Comparison of ENCODE assay signal across 13 mouse cellular contexts in genomic region chr9:55277562-55277961, GRCm38 (mm10). TPM values are rescaled to one million over a fixed set of nuclear protein-coding genes. Genes with fewer than 3 reads are reported as not detected.
DNase-seq lines count a peak whose midpoint lies in the region; ATAC-seq lines count a peak whose summit lies in the region.
"Had no signal": no experiment of that assay in that cellular context is flagged by ENCODE, and none has a peak within 500 bp of the region (broad histone marks: within the 10 kb centered on the region; RNA-seq: fewer than 3 reads in every experiment).

No protein-coding gene starts in this region.

- H3K27ac ChIP-seq in kidney, embryonic 15.5 days: no peak overlapping the region
- H3K27ac ChIP-seq in forebrain, embryonic 14.5 days (ENCODE audit: low read depth, low read length): no peak overlapping the region
- H3K27ac ChIP-seq: embryonic facial prominence, embryonic 15.5 days; hindbrain, postnatal 0 days had no signal

- 44% methylated on average over 4 of the region's 4 CpGs for WGBS in kidney, embryonic 15.5 days
- WGBS in forebrain, embryonic 14.5 days: 76% methylated on average over 4 of the region's 4 CpGs

- no peaks in the 10 kb centered on the region for H3K27me3 ChIP-seq in kidney, embryonic 15.5 days
- H3K27me3 ChIP-seq in forebrain, embryonic 14.5 days (replicated peaks; ENCODE audit: control insufficient read depth, insufficient read depth, low read length): no peaks in the 10 kb centered on the region
- H3K27me3 ChIP-seq: CH12.LX; embryonic facial prominence, embryonic 15.5 days had no signal

- no peak overlapping the region for H3K4me2 ChIP-seq in kidney, embryonic 15.5 days
- H3K4me2 ChIP-seq in forebrain, embryonic 14.5 days (ENCODE audit: low read length): no peak overlapping the region
- H3K4me2 ChIP-seq: embryonic facial prominence, embryonic 15.5 days had no signal

- no peaks in the 10 kb centered on the region for H3K4me1 ChIP-seq in kidney, embryonic 15.5 days
- H3K4me1 ChIP-seq in forebrain, embryonic 14.5 days (ENCODE audit: control insufficient read depth, insufficient read depth, low read length): no peaks in the 10 kb centered on the region
- H3K4me1 ChIP-seq: embryonic facial prominence, embryonic 15.5 days had no signal

- H3K9me3 ChIP-seq in kidney, embryonic 15.5 days (replicated peaks): no peaks in the 10 kb centered on the region
- no peaks in the 10 kb centered on the region for H3K9me3 ChIP-seq in forebrain, embryonic 14.5 days (replicated peaks; ENCODE audit: control insufficient read depth, low read length)
- H3K9me3 ChIP-seq: embryonic facial prominence, embryonic 15.5 days had no signal

- H3K36me3 ChIP-seq in kidney, embryonic 15.5 days: no peaks in the 10 kb centered on the region
- no peaks in the 10 kb centered on the region for H3K36me3 ChIP-seq in forebrain, embryonic 14.5 days (ENCODE audit: control insufficient read depth, insufficient read depth, low read length)
- H3K36me3 ChIP-seq: embryonic facial prominence, embryonic 15.5 days had no signal

- ATAC-seq in kidney, embryonic 15.5 days (replicated peaks; ENCODE audit: low FRiP score): no peak
- no peak for ATAC-seq in forebrain, embryonic 14.5 days
- no peak for ATAC-seq in CD4-positive, CD25-positive, alpha-beta regulatory T cell, adult 4 months
- ATAC-seq: hindbrain, postnatal 0 days had no signal

- H3K4me3 ChIP-seq in kidney, embryonic 15.5 days (replicated peaks): no peak overlapping the region
- H3K4me3 ChIP-seq in forebrain, embryonic 14.5 days (ENCODE audit: low read depth, low read length): no peak overlapping the region
- H3K4me3 ChIP-seq: embryonic facial prominence, embryonic 15.5 days had no signal

- H3K9ac ChIP-seq in kidney, embryonic 15.5 days: no peak overlapping the region
- no peak overlapping the region for H3K9ac ChIP-seq in forebrain, embryonic 14.5 days (ENCODE audit: low read length)
- H3K9ac ChIP-seq: embryonic facial prominence, embryonic 15.5 days had no signal

- DNase-seq in kidney, adult 18-20 months: peak; percentile 78
- DNase-seq in adrenal gland, postnatal 10 days: peak; percentile 82
- peak; percentile 90 to 93 for DNase-seq in cerebellum, adult 18-20 months
- DNase-seq in kidney, postnatal 14 days: peak; percentile 40
- no peak for DNase-seq in thymus, postnatal 0 days (ENCODE audit: low spot score)
- no peak for DNase-seq in forebrain, embryonic 14.5 days (ENCODE audit: low spot score)
- DNase-seq: thymus, postnatal 36 days had no signal

RNA-seq across cellular contexts. Expression of gene Nrg4, which starts 49.1 kb away (rescaled TPM):
- polyA plus RNA-seq in kidney, embryonic 15.5 days (2015; fragmentation: Nextera tagmentation; extraction: Ambion mirVana): 1.1 and 1.6 TPM in 2 replicates
- 10 to 100 TPM; 33.3 to 38.9 TPM for total RNA-seq in adrenal gland, postnatal 10 days (2021)
- 1.6 and 1.7 TPM in 2 replicates for polyA plus RNA-seq in thymus, postnatal 0 days (2015; fragmentation: Nextera tagmentation; extraction: Ambion mirVana)
- 0.69 and 0.72 TPM in 2 replicates for polyA plus RNA-seq in forebrain, embryonic 14.5 days (2014; fragmentation: Nextera tagmentation; extraction: Ambion mirVana)
- polyA plus RNA-seq in CD4-positive, CD25-positive, alpha-beta regulatory T cell, adult 4 months (2017; shearing (Covaris generic)): 1 to 10 TPM; 4.4 to 5.0 TPM

RNA-seq across cellular contexts. Expression of gene Tmem266, which starts 49.2 kb away (rescaled TPM):
- 0.23 and 0.29 TPM in 2 replicates for polyA plus RNA-seq in kidney, embryonic 15.5 days (2015; fragmentation: Nextera tagmentation; extraction: Ambion mirVana)
- 1 to 10 TPM; 1.4 to 1.5 TPM for total RNA-seq in adrenal gland, postnatal 10 days (2021)
- 0.13 TPM in 1 of 2 replicates, not detected in the other for polyA plus RNA-seq in thymus, postnatal 0 days (2015; fragmentation: Nextera tagmentation; extraction: Ambion mirVana)
- 0.90 and 0.94 TPM in 2 replicates for polyA plus RNA-seq in forebrain, embryonic 14.5 days (2014; fragmentation: Nextera tagmentation; extraction: Ambion mirVana)
- polyA plus RNA-seq in CD4-positive, CD25-positive, alpha-beta regulatory T cell, adult 4 months (2017; shearing (Covaris generic)): not detected
- total RNA-seq: CH12.LX; megakaryocyte progenitor cell, adult 5-6 weeks had no signal

Comparison
In these comparisons a context has a peak if more than half of its experiments do, and no peak if none do; other contexts are left out.
1. DNase-seq: peak in kidney, adult 18-20 months (single experiment), adrenal gland, postnatal 10 days (single experiment), cerebellum, adult 18-20 months (2 of 2) and kidney, postnatal 14 days (single experiment); none in thymus, postnatal 0 days (single experiment) and forebrain, embryonic 14.5 days (single experiment).